Mouse (Mus musculus): ENCODE results near the gene Ldb2.

GRCm38 (mm10) chr5:44476356-44476755 lies 323.1 kb downstream of the Ldb2 start:
- TF ChIP-seq POLR2A (IDR thresholded peaks at IDR 0.05; ENCODE audit: insufficient read depth, low read depth, low read length) (no peak), CTCF (IDR thresholded peaks at IDR 0.05) (peak; percentile 61), EP300 (IDR thresholded peaks at IDR 0.05; ENCODE audit: insufficient read depth, low read depth, low read length) (no peak)
